Mouse (Mus musculus) kidney, embryonic 15.5 days (tissue): ENCODE measurements around the gene Tubgcp4. TPM values are rescaled to one million over a fixed set of nuclear protein-coding genes. Genes with fewer than 3 reads are reported as not detected.
A peak's percentile ranks its signal among the peaks of the same experiment; 100 is the strongest.

Experiments used
- ATAC-seq: fragments of 200-750 bp; cut with Nextera tagmentation; replicated peaks from 2 replicates; pipeline ENCODE4 v1.8.0; 2017; ENCODE audit warnings: moderate TSS enrichment; ENCODE audit not compliant: low FRiP score
- H3K27ac ChIP-seq: fragments of 300-500 bp; sonication (generic); 2 replicates; pipeline ENCODE4 v1.5.1; 2015; ENCODE audit warnings: mild to moderate bottlenecking, inconsistent platforms
- H3K27me3 ChIP-seq: fragments of 300-500 bp; sonication (generic); 2 replicates; pipeline ENCODE4 v1.6.1; 2015; ENCODE audit warnings: inconsistent platforms
- H3K36me3 ChIP-seq: fragments of 300-500 bp; sonication (generic); 2 replicates; pipeline ENCODE4 v1.6.1; 2015; ENCODE audit warnings: inconsistent platforms
- H3K4me1 ChIP-seq: fragments of 300-500 bp; sonication (generic); 2 replicates; pipeline ENCODE4 v1.6.1; 2015; ENCODE audit warnings: inconsistent platforms
- H3K4me2 ChIP-seq: fragments of 300-500 bp; sonication (generic); 2 replicates; pipeline ENCODE4 v1.6.1; 2015; ENCODE audit warnings: moderate library complexity, mild to moderate bottlenecking, inconsistent platforms
- H3K4me3 ChIP-seq: fragments of 300-500 bp; sonication (generic); replicated peaks from 2 replicates; pipeline ENCODE4 v1.5.1; 2015; ENCODE audit warnings: mild to moderate bottlenecking, inconsistent platforms
- H3K9ac ChIP-seq: fragments of 300-500 bp; sonication (generic); 2 replicates; pipeline ENCODE4 v1.6.1; 2015; ENCODE audit warnings: mild to moderate bottlenecking, inconsistent platforms
- H3K9me3 ChIP-seq: fragments of 300-500 bp; sonication (generic); replicated peaks from 2 replicates; pipeline ENCODE4 v1.6.1; 2016; ENCODE audit warnings: inconsistent platforms
- WGBS: fragments of 180-500 bp; shearing (Covaris S2); methylation state at CpG from one replicate; pipeline ENCODE4 v1.1.7; 2015; ENCODE audit warnings: mixed read lengths; 5-methylcytosine and 5-hydroxymethylcytosine counted together
- polyA plus RNA-seq: library from polyadenylated mRNA; unstranded; fragments of >200 nt; fragmentation: Nextera tagmentation; extraction: Ambion mirVana; gene quantifications from 2 replicates; pipeline ENCODE4 v1.2.1, GENCODE M21; 2015

The Tubgcp4 gene
- polyA plus RNA-seq, 1 experiment from 2014 or later: 57.6 TPM

- no peak overlapping the region for H3K27ac ChIP-seq
- no peaks in the 10 kb centered on the region for H3K9me3 ChIP-seq
- H3K4me3 ChIP-seq: no peak overlapping the region
- H3K27me3 ChIP-seq: no peaks in the 10 kb centered on the region
- no peak overlapping the region for H3K9ac ChIP-seq
- no peak overlapping the region for H3K4me2 ChIP-seq
- ATAC-seq: no peak
- peaks cover 58% of the 10 kb centered on the region for H3K36me3 ChIP-seq
- no peaks in the 10 kb centered on the region for H3K4me1 ChIP-seq
- 90% methylated on average over 3 of the region's 3 CpGs for WGBS
These were observed 17.4 kb upstream of the Tubgcp4 start for GRCm38 (mm10) chr2:121153100-121153499.

GRCm38 (mm10) chr2:121169173-121169572 is 1.3 kb upstream of the Tubgcp4 start:
- no peak overlapping the region for H3K27ac ChIP-seq
- WGBS: 40% methylated on average over 4 of the region's 4 CpGs
- peaks cover 31% of the 10 kb centered on the region for H3K4me1 ChIP-seq
- ATAC-seq: no peak
- H3K9me3 ChIP-seq: no peaks in the 10 kb centered on the region
- H3K4me3 ChIP-seq: peak overlapping the region; percentile 93
- H3K27me3 ChIP-seq: no peaks in the 10 kb centered on the region
- peak overlapping the region; percentile 85 for H3K4me2 ChIP-seq
- H3K9ac ChIP-seq: peak overlapping the region; percentile 80; the same call in 1 of the 2 replicates
- H3K36me3 ChIP-seq: peaks cover 36% of the 10 kb centered on the region

GRCm38 (mm10) chr2:121169902-121170301 is 552 bp upstream of the Tubgcp4 start:
- Histone ChIP-seq H3K4me2 (peak overlapping the region; percentile 85), H3K27me3 (no peaks in the 10 kb centered on the region), H3K9me3 (no peaks in the 10 kb centered on the region), H3K4me1 (peaks cover 31% of the 10 kb centered on the region), H3K9ac (peak overlapping the region; percentile 80), H3K27ac (peak overlapping the region; percentile 98), H3K4me3 (peak overlapping the region; percentile 93), H3K36me3 (peaks cover 36% of the 10 kb centered on the region)
- WGBS: 4% methylated on average over 9 of the region's 9 CpGs
- no peak for ATAC-seq

GRCm38 (mm10) chr2:121170980-121171742 is 707 bp downstream of the Tubgcp4 start, which contains the start of gene Zscan29:
Gene Zscan29, minus strand, starts transcription at chr2:121171125.
- peak within 1 kb of the TSS; percentile 98 for H3K27ac ChIP-seq
- peaks cover 31% of the 10 kb centered on the region for H3K4me1 ChIP-seq
- under 1% methylated on average over 66 of the region's 66 CpGs for WGBS
- peak within 1 kb of the TSS; percentile 85 for H3K4me2 ChIP-seq
- no peaks in the 10 kb centered on the region for H3K27me3 ChIP-seq
- H3K9ac ChIP-seq: peak within 1 kb of the TSS; percentile 80
- ATAC-seq: peak; percentile 97
- H3K4me3 ChIP-seq: peak within 1 kb of the TSS; percentile 93
- peaks cover 40% of the 10 kb centered on the region for H3K36me3 ChIP-seq
- H3K9me3 ChIP-seq: no peaks in the 10 kb centered on the region

- peaks cover 85% of the 10 kb centered on the region for H3K36me3 ChIP-seq
- 93% methylated on average over 3 of the region's 3 CpGs for WGBS
- ATAC-seq: no peak
These were observed 8.5 kb downstream of the Tubgcp4 start for GRCm38 (mm10) chr2:121178828-121179479.

GRCm38 (mm10) chr2:121183431-121183830 is 13.0 kb downstream of the Tubgcp4 start:
- Histone ChIP-seq H3K4me1 (no peaks in the 10 kb centered on the region), H3K9me3 (no peaks in the 10 kb centered on the region), H3K27me3 (no peaks in the 10 kb centered on the region), H3K4me2 (no peak overlapping the region), H3K27ac (no peak overlapping the region), H3K4me3 (no peak overlapping the region), H3K36me3 (peaks cover 86% of the 10 kb centered on the region), H3K9ac (no peak overlapping the region)
- ATAC-seq: no peak
- WGBS: 87% methylated on average over 5 of the region's 5 CpGs

More at GRCm38 (mm10) chr2:121178828-121179479, 8.5 kb downstream of the Tubgcp4 start:
- Histone ChIP-seq H3K4me3 (no peak overlapping the region), H3K27ac (no peak overlapping the region), H3K9me3 (no peaks in the 10 kb centered on the region), H3K27me3 (no peaks in the 10 kb centered on the region), H3K9ac (no peak overlapping the region), H3K4me2 (no peak overlapping the region), H3K4me1 (no peaks in the 10 kb centered on the region)

GRCm38 (mm10) chr2:121184142-121184541 is 13.7 kb downstream of the Tubgcp4 start:
- H3K36me3 ChIP-seq: peaks cover 86% of the 10 kb centered on the region
- H3K4me1 ChIP-seq: no peaks in the 10 kb centered on the region
- no peaks in the 10 kb centered on the region for H3K27me3 ChIP-seq
- no peak overlapping the region for H3K4me3 ChIP-seq
- no peaks in the 10 kb centered on the region for H3K9me3 ChIP-seq
- WGBS: 93% methylated on average over 7 of the region's 7 CpGs
- H3K9ac ChIP-seq: no peak overlapping the region
- no peak overlapping the region for H3K27ac ChIP-seq
- no peak for ATAC-seq
- H3K4me2 ChIP-seq: no peak overlapping the region

- Histone ChIP-seq H3K9me3 (no peaks in the 10 kb centered on the region), H3K4me1 (no peaks in the 10 kb centered on the region), H3K4me2 (no peak overlapping the region), H3K4me3 (no peak overlapping the region), H3K36me3 (peaks cover 98% of the 10 kb centered on the region), H3K27ac (no peak overlapping the region), H3K9ac (no peak overlapping the region), H3K27me3 (no peaks in the 10 kb centered on the region)
- 84% methylated on average over 1 of the region's 1 CpGs for WGBS
- ATAC-seq: no peak
These were observed 18.1 kb downstream of the Tubgcp4 start for GRCm38 (mm10) chr2:121188530-121188929.

- no peak overlapping the region for H3K4me2 ChIP-seq
These were observed 25.0 kb downstream of the Tubgcp4 start for GRCm38 (mm10) chr2:121195466-121195865.

GRCm38 (mm10) chr2:121204276-121204675 is 33.8 kb downstream of the Tubgcp4 start:
- Histone ChIP-seq H3K36me3 (peaks cover 98% of the 10 kb centered on the region), H3K27me3 (no peaks in the 10 kb centered on the region), H3K9me3 (no peaks in the 10 kb centered on the region), H3K4me2 (no peak overlapping the region), H3K4me1 (no peaks in the 10 kb centered on the region), H3K4me3 (no peak overlapping the region), H3K9ac (no peak overlapping the region), H3K27ac (no peak overlapping the region)
- no peak for ATAC-seq
- 94% methylated on average over 17 of the region's 17 CpGs for WGBS

More at GRCm38 (mm10) chr2:121195466-121195865, 25.0 kb downstream of the Tubgcp4 start:
- no peak overlapping the region for H3K9ac ChIP-seq
- no peaks in the 10 kb centered on the region for H3K27me3 ChIP-seq
- 91% methylated on average over 9 of the region's 9 CpGs for WGBS
- H3K36me3 ChIP-seq: peaks cover 99% of the 10 kb centered on the region
- no peak for ATAC-seq
- no peaks in the 10 kb centered on the region for H3K9me3 ChIP-seq
- H3K4me1 ChIP-seq: no peaks in the 10 kb centered on the region
- no peak overlapping the region for H3K4me3 ChIP-seq
- H3K27ac ChIP-seq: no peak overlapping the region

GRCm38 (mm10) chr2:121206541-121206940 is 36.1 kb downstream of the Tubgcp4 start:
- no peak overlapping the region for H3K4me3 ChIP-seq
- ATAC-seq: no peak
- 96% methylated on average over 3 of the region's 3 CpGs for WGBS

GRCm38 (mm10) chr2:121214491-121214890 is 44.0 kb downstream of the Tubgcp4 start:
- H3K4me1 ChIP-seq: no peaks in the 10 kb centered on the region
- peaks cover 90% of the 10 kb centered on the region for H3K36me3 ChIP-seq
- no peak overlapping the region for H3K4me3 ChIP-seq
- H3K4me2 ChIP-seq: no peak overlapping the region
- H3K27me3 ChIP-seq: no peaks in the 10 kb centered on the region
- 78% methylated on average over 3 of the region's 3 CpGs for WGBS
- no peak overlapping the region for H3K9ac ChIP-seq
- H3K9me3 ChIP-seq: no peaks in the 10 kb centered on the region
- no peak for ATAC-seq
- no peak overlapping the region for H3K27ac ChIP-seq

More at GRCm38 (mm10) chr2:121206541-121206940, 36.1 kb downstream of the Tubgcp4 start:
- Histone ChIP-seq H3K27me3 (no peaks in the 10 kb centered on the region), H3K9ac (no peak overlapping the region), H3K4me1 (no peaks in the 10 kb centered on the region), H3K36me3 (peaks cover 97% of the 10 kb centered on the region), H3K27ac (no peak overlapping the region), H3K4me2 (no peak overlapping the region), H3K9me3 (no peaks in the 10 kb centered on the region)
